Mouse (Mus musculus) kidney, adult 2 months (tissue): ENCODE measurements at regions not wholly inside any gene's neighbourhood (a gene's known extent, or its start where the extent isn't known, plus 50 kb on each side); places are given as distances from the start of the nearest gene placed in this dataset.

Experiments
- CTCF ChIP-seq: fragments of 200-500 bp; conservative IDR thresholded peaks from 2 replicates; pipeline ENCODE4 v1.5.1; 2011; ENCODE audit warnings: low read depth, mild to moderate bottlenecking, control low read depth, low read length, moderate library complexity, mixed read lengths; ENCODE audit not compliant: insufficient read depth, insufficient read length
- POLR2A ChIP-seq: fragments of 200-500 bp; IDR thresholded peaks from one replicate; pipeline ENCODE4 v1.6.1; 2011; ENCODE audit warnings: low read depth, low read length, control low read depth

- no peak for TF ChIP-seq POLR2A
- no peak for TF ChIP-seq CTCF
Observed at GRCm38 (mm10) chr2:106355565-106355964, 337.5 kb upstream of the Mpped2 start.
